Mouse (Mus musculus) heart, postnatal 0 days (tissue): ENCODE measurements around the gene C130074G19Rik.

Experiments used
- CTCF ChIP-seq: IDR thresholded peaks from 2 replicates; pipeline ENCODE4 v1.5.1; 2016; ENCODE audit warnings: antibody characterized with exemption, control low read depth, low read depth
- EP300 ChIP-seq: IDR thresholded peaks from 2 replicates; pipeline ENCODE4 v1.6.1; 2016; ENCODE audit warnings: antibody characterized with exemption, low read depth

- TF ChIP-seq CTCF (peak; percentile 89), EP300 (no peak)
Observed at GRCm38 (mm10) chr1:184853339-184853738, 29.7 kb downstream of the C130074G19Rik start.
